Mouse (Mus musculus) telencephalon, adult 2 months (tissue): Measurements from ENCODE around the gene Pard3b.

Experiments used
- DNase-seq: peaks from one replicate; pipeline ENCODE4 v3.0.0-alpha.2; 2011; ENCODE audit warnings: low read depth, low spot score

Pard3b gene

GRCm38 (mm10) chr1:62244191-62244984, 605.8 kb downstream of the Pard3b start:
- DNase-seq, result no peak

- DNase-seq, result no peak
Measured at GRCm38 (mm10) chr1:62252432-62252831, 613.8 kb downstream of the Pard3b start.

DNA sequence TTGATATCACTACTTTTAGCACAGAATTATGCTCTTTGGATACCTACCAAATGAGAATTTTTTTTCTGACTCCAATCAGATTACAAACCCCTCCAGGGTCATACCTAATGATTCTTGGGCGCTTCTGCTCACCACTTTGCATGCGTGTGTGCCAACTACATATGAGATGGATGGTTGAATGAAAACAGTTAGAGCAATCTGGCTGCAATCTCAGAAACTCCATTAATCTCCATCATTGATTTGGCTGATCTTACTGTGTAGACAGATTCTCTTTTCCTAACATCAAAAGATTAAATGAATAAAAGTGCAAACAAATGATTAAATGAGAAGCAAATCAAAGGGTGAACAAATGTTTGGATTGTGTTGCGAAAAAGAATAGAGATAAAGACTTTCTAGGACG, 615.7 kb downstream of the Pard3b start:
- DNase-seq, result no peak

- DNase-seq, result no peak
Measured at GRCm38 (mm10) chr1:62254888-62255287, 616.3 kb downstream of the Pard3b start.

- DNase-seq, result no peak
Measured at GRCm38 (mm10) chr1:62276466-62276865, 637.8 kb downstream of the Pard3b start.

- DNase-seq, result no peak
Measured at GRCm38 (mm10) chr1:62278586-62278985, 640.0 kb downstream of the Pard3b start.

- no peak for DNase-seq
Measured at GRCm38 (mm10) chr1:62280586-62280985, 642.0 kb downstream of the Pard3b start.

DNA sequence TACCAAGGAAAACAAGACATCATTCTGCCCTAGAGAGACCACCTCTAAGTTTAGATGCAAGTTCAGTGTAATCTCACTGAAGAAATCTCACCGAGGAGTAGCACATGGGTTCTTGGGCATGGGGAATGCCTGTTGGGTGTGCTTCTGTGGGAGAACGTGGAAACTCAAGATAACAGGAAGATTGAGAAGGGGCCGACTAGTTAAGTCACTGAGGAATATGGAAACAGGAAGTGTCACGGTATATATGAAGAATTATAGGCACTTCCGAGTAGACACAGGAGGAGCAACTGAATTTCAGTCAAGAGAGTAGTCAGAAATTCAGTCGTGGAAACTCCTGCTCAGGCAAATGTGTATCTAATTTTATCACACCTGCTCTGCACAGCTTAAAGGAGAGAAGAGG, 644.2 kb downstream of the Pard3b start:
- no peak for DNase-seq

GRCm38 (mm10) chr1:62283624-62284023, 645.0 kb downstream of the Pard3b start:
- DNase-seq, result no peak

DNA sequence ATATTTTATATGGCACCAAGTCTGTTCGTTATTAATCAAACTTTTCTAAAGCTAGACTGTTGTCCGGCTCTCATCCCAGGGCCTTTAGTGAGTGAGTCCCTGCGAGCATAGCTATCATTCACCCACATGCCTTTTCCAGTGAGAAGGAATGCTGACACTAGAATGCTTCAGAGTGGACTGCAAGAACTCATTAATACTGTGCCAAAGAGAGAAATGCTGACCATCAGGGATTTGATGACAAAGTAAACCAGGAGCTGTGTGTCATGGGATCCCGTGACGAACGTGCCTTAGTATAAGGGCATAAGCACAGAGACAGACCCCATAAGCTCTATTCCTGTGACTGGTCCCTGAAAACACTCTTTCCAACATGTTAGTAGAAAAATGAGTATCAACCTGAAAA, 670.8 kb downstream of the Pard3b start:
- no peak for DNase-seq

DNA sequence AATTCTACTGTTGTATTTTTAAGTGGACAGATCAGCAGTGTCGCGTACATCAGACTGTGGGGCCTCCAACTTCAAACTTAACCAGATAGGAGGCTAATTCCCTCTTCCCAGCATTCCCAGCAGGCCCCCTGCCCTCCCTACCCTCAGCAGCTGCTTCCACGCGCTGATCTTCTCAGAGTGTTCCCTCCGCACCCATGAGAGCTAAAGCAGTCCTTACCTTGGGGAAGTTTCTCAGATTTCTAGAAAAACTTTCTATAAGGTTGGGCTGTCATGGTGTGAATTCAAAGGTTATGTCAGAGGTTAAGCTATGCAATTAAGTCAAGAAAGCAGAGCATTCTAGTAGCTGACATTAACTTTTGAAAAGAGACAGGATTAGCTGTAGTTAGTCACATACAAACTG, 686.6 kb downstream of the Pard3b start:
- no peak for DNase-seq

DNA sequence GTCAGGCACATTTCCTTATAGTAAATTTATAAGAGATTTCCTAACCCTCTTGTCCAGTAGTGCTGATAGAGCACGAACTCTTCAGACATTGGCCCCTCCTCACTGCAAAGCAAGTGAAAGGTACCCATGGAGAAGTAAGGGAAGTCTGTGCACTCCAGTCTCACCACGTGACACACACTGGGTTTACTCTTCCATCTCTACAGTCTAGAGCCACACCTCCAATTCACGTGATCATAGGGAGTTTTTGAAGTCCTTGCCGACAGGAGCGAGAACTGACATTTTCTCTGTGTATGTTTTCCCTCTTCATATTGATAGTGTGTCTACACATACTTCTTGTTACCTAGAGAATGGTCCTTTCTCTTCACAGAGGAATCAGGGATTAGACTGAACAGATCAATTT, 689.1 kb downstream of the Pard3b start:
- DNase-seq, result no peak

GRCm38 (mm10) chr1:62328808-62329207, 690.2 kb downstream of the Pard3b start:
- no peak for DNase-seq

- DNase-seq, result no peak
Measured at GRCm38 (mm10) chr1:62333016-62333415, 694.4 kb downstream of the Pard3b start.

DNA sequence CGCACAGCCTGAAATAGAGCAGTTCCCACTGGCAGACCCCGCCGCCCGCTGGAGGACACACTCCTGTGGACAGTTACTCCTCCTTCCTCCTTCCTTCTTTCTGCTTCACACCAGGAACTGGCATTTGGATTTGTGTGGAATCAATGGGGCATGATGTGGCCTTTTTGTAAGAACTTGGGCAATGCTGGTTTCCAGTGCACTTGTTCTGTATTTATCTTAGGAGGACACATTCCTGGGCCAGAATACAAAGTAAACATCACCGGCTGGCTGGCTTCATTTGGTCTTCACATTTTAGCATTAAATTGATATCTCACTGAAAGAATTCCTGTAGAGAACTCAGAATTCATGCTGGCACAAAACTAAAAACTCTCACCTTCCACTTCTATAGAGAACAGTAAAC, 695.6 kb downstream of the Pard3b start:
- no peak for DNase-seq

- no peak for DNase-seq
Measured at GRCm38 (mm10) chr1:62340261-62340660, 701.6 kb downstream of the Pard3b start.

DNA sequence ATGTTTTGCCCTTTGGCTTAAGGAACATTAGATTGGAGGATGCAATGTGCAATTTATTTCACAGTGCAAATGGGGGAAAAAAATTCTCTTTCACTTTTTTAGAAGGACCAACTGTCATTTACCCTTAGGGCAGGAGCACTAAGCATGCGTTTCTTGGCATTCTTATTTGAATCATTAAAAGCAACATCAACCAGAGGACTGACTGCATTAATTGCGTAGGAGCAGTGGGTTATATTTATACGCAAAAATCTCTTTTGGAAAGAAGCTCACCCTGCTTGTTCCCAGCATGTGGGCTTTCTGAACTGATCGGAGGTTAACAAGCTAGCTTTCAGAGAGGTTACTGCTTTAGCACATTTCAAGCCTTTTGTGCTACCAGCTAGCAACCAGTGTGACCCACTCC, 705.7 kb downstream of the Pard3b start:
- no peak for DNase-seq

DNA sequence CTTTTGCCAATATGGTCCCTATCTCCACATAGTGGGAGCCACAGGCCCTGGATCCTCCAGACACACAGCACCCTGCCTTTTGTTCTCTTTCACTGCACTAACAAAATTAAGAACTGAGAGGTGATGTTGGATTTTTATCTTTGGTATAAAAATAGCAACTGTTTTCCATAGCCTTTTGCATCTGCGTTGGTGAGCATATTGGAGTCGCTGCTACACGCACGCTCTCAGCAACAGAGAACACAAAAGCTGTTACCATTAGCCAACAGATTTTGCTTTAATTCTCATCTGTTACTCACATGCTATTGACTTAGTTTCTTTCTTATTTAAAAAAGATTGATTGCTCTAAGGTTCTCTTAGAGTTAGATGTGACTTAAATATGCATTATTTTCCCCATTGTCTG, 709.7 kb downstream of the Pard3b start:
- DNase-seq, result peak; percentile 23

DNA sequence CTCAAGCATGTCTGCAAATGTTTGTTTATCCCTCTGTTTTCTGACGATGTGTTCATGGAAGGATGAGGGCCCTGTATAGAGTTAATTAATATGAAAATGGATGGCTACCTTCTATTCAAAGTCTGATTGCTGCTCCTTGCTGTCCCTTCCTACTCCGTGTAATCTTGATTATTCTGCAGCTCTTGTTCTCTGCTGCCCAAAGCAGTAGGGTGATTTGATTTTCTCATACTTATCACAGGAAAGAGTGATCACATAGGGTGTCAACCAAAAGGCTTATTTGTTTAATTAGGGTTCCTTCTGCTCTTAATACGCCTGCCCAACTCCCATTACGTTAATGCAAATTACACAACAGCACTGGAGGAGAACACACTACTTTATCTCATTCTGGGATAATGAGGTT, 716.9 kb downstream of the Pard3b start:
- no peak for DNase-seq

GRCm38 (mm10) chr1:62374427-62375050, 735.9 kb downstream of the Pard3b start:
- DNase-seq, result no peak

DNA sequence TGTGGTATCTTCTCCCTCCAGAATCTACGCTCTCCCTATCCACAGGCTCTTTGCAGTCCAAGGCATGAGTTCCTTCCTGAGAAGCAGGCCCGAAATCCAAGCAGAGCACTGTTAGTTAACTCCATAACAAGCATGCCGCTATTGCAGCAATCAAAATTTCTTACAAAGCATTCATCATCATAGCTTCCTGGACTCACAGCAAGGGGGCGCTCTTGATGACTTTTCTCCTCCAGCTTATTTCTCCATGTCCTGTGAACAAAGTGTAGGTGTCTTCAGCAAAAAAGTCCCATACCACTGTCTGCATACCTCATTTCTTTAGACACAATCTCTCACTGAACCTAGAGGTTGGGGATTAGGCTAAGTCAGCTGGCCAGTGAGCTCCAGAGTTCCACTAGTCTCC, 739.7 kb downstream of the Pard3b start:
- DNase-seq, result no peak

GRCm38 (mm10) chr1:62382807-62383514, 744.3 kb downstream of the Pard3b start:
- no peak for DNase-seq

GRCm38 (mm10) chr1:62384241-62384640, 745.6 kb downstream of the Pard3b start:
- no peak for DNase-seq
